Comparison of ENCODE assay signal across 9 mouse cellular contexts in the genomic region with DNA sequence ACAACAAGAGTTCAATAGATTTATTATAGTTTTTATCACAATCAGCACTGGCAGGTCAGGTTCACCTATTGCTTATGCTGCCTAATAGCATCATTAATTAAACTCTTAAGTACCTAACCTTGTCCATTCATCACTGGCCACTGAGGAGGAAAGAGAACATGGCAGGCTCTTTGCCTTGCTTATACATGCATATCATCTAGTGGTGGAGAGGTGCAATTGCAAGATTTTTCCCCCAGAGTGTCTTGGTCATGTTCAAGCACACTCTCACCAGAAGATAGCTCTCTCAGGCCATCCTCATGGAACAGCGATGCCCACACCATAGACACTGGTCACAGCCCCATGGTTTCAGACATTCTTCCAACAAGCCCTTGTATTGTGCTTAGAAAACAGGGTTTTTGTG.
DNase-seq lines count a peak whose midpoint lies in the region; TF ChIP-seq lines count a peak whose summit lies in the region.
"Had no signal": no experiment of that assay in that cellular context is flagged by ENCODE, and none has a peak within 500 bp of the region (broad histone marks: within the 10 kb centered on the region; RNA-seq: fewer than 3 reads in every experiment).

No protein-coding gene starts in this region.

- WGBS in liver, adult 2 months, result 88% methylated on average over 1 of the region's 1 CpGs

- H3K9ac ChIP-seq in liver, adult 2 months (ENCODE audit: low read depth, low read length), result no peak overlapping the region

- peak; percentile 8 to 22 for DNase-seq in cerebellum, postnatal 14 days
- no peak for DNase-seq in cerebellum, adult 11-12 months
- DNase-seq in liver, adult 2 months (ENCODE audit: extremely low read depth, low read depth, low spot score), result peak; percentile 19
- no peak for DNase-seq in liver
- DNase-seq in adipocyte (ENCODE audit: low spot score), result peak; percentile 69
- DNase-seq in lung, postnatal 25 days (ENCODE audit: low spot score), result peak; percentile 31
- DNase-seq in frontal cortex, postnatal 25 days (ENCODE audit: low spot score in 2 of 2), result no peak
- DNase-seq in layer of hippocampus, postnatal 36 days, result no peak
- DNase-seq: gastrocnemius, postnatal 14 days had no signal

- no peak overlapping the region for H3K27ac ChIP-seq in liver, adult 2 months (replicated peaks; ENCODE audit: insufficient read depth, low read depth, low read length)

- H3K27me3 ChIP-seq in liver, adult 2 months (ENCODE audit: control insufficient read depth, insufficient read depth, low read length), result no peaks in the 10 kb centered on the region

- no peak for TF ChIP-seq POLR2A in liver, adult 2 months (IDR thresholded peaks at IDR 0.05; ENCODE audit: extremely low read depth, insufficient read depth, low read length)

- no peaks in the 10 kb centered on the region for H3K79me2 ChIP-seq in liver, adult 2 months (ENCODE audit: control insufficient read depth, insufficient read depth, low read length)

- H3K36me3 ChIP-seq in liver, adult 2 months (ENCODE audit: control insufficient read depth, insufficient read depth, low read length), result no peaks in the 10 kb centered on the region

- no peaks in the 10 kb centered on the region for H3K4me1 ChIP-seq in liver, adult 2 months (ENCODE audit: control insufficient read depth, insufficient read depth, low read length)

- H3K4me3 ChIP-seq in liver, adult 2 months (ENCODE audit: insufficient read depth, low read depth, low read length), result no peak overlapping the region

- TF ChIP-seq CTCF in liver, adult 2 months (IDR thresholded peaks at IDR 0.05; ENCODE audit: low read depth, low read length), result peak; percentile 40

Comparison
In these comparisons a context has a peak if more than half of its experiments do, and no peak if none do; other contexts are left out.
1. DNase-seq: peak in cerebellum, postnatal 14 days (2 of 2), liver, adult 2 months (single experiment), adipocyte (single experiment) and lung, postnatal 25 days (single experiment); none in cerebellum, adult 11-12 months (single experiment), liver (single experiment), frontal cortex, postnatal 25 days (0 of 2) and layer of hippocampus, postnatal 36 days (0 of 2).